Mouse (Mus musculus) frontal cortex, postnatal 36 days (tissue): Measurements from ENCODE around the gene Rnf40.
A peak's percentile ranks its signal among the peaks of the same experiment; 100 is the strongest.

Source experiments
- DNase-seq, 2 experiments: peaks; one replicate each; pipeline ENCODE4 v3.0.0; 2022; ENCODE audit warnings: low spot score in 2 of 2

Rnf40 gene

DNA sequence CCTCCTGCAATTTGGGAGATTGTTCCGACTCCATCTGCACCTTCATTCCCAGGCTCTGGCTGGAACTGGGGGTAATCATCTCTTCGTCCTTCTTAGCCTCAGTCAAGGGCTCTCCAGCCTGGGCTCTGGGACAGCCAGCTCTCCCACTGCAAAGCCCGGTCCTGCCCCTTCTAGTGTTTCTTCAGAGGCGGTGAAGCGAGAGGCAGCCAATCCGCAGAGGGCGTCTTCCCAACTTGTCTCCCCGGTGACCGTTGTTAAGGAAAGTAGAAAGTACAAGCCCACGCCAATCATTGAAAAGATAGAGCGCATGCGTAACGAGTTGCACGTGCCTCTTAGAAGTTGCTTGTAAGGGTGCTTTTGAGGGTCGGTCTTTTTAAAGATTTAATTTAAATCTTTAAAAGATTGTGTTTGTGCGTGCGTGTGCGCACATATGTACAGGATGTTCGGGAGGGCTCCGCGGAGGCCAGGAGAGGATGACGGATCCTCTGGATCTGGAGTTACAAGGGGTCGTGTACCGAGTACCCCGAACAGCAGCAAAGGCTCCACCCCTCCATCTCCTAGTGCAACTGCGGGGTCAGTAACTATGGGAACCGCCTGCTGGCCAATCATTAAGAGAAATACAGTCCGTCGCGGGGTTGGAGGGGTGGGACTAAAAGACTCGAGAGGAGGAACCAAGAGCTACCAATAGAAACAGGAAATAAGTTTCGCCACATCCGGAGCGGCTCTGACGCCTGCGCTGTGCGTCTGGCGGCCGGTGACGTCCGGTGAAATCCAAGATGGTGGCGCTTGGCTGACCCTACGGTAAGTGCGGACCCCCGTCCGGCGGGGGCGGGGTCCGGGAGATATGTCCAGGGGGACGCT is at the start of gene Rnf40, which contains the start of gene Ccdc189:
Rnf40 (plus strand) TSS at position 757 of the 861 bp plus-strand sequence.
Ccdc189 (minus strand) TSS at position 585 of the 861 bp plus-strand sequence.
- peak; percentile 96 for DNase-seq

DNA sequence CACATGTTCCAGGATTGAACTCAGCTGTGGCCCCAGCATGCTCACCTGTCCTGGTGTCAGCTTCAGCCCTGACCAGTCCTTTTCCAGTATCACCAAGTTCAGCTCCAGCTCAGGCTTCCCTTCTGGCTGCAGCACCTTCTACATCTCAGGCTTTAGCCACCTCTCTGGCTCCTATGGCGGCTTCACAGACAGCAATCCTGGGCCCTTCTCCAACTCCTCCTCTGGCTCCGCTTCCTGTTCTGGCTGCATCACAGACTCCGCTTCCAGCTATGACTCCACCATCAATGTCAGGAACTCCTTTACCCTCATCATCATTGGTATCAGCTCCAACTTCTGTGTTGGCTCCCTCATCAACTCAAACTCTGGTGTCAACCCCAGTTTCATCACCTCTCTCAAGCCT is 46.9 kb upstream of the Rnf40 start:
- DNase-seq = peak in 1 of 2 experiments; percentile 13

DNA sequence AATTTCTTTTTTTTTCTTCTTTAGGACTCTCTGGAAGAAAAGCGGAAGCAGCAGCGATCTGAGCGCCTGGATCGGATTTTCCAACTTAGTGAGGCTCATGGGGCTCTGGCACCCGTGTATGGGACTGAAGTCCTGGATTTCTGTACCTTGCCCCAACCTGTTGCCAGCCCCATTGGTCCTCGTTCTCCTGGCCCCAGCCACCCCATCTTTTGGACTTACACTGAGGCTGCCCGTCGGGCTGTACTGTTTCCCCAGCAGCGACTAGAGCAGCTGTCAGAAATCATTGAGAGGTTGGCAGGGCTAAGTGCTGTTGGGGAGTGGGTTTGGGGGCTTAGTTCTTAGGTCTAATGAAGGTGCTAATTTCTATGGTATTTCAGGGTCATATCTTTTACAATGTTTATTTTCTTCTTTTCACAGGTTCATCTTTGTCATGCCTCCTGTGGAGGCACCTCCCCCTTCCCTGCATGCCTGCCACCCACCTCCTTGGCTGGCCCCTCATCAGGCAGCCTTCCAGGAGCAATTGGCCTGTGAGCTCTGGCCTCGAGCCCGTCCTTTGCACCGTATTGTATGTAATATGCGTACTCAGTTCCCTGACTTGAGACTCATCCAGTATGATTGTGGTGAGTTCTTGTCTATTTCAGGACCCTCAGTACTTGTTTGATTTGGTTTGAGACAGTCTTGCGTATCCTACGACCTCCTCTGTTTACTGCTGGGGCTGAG is 39.3 kb upstream of the Rnf40 start:
- peak in 1 of 2 experiments; percentile 13 for DNase-seq

- DNase-seq = no peak
Observed at GRCm38 (mm10) chr7:127551558-127551957, 37.0 kb upstream of the Rnf40 start.

DNA sequence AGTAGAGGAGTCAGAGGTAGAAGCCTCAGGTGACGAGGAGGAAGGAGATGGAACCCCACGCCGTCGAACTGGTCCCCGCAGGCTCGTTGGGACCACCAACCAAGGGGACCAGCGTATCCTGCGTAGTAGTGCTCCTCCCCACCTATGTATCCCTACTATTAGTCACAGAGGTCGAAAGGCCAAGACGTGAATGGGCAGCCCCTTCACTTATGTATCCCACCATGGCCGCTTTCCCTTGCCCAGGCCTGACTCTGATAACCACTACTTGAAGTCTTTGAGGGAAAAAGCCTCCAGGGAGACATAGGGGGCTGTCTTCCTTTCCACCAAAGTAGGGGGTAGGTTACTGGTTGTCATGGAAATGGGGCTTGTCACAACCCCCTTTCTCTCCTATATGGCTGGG is 28.0 kb upstream of the Rnf40 start:
- DNase-seq = no peak

GRCm38 (mm10) chr7:127561340-127561858 is 27.2 kb upstream of the Rnf40 start, which contains the start of gene Tmem265:
Gene Tmem265, plus strand, starts transcription at chr7:127561390.
- no peak for DNase-seq

DNA sequence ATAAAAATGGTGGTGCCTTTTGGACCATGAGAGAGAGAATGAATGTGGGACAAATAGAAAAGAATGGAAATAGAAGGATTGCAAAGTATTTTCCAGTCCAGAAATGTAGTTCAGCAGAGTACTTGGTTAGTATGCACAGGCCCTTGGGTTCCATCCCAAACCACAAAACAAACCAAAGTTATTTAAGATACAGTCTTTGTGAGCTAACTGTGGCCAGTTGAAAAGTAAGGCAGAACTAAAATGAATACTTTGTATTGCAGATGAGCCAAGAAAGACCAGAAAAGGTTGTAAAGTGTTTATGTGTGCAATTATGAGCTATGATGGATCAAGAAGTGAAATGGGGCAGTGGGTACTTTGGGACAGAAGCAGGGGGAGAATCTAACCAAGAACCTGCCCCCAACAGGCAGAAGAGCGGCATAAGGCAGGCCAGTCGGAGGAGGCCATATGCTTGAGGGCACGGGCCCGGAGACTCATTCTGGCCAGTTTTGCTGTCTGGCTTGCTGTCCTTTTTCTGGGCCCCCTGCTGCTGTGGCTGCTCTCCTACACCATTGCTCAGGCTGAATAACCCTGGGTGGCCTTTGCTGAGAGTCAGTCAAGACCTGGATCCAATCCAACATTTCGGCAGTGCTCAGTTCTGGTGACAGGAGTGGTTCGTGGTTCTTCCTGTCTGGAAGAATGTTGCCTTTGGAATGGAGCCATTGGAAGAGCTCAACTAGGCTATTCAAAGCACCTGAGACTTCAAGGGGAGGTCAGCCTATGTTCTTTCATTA is 24.0 kb upstream of the Rnf40 start:
- no peak for DNase-seq

DNA sequence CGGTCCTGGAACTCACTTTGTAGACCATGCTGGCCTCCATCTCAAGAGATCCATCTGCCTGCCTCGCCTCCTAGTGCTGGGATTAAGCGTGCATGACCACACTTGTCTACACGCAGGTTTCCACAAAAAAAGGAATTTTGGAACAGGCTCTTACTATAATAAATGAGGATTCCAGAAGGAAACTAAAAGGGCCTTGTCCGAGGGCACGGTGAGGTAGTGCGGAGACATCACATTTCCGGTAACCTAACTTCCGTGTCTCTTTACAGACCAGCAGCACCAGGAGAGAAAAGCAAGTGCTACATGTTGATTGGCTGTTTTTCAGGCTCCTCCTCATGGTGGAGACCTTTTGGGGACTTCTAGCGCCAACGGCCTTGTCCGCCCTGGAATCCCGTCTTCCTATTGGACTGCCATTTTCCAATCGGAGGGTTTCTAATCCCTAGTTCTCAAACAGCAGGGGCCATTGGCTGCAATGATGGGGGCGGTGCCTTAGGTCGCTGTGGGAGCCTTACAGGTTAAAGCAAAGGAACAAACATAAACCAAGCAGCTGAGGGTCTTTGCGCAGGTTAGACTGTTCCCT is 15.6 kb upstream of the Rnf40 start, which contains the start of gene Phkg2:
Phkg2 (plus strand) TSS at position 446 of the 577 bp plus-strand sequence.
- peak; percentile 92 to 95 for DNase-seq

- no peak for DNase-seq
Observed at GRCm38 (mm10) chr7:127573503-127574008, 15.0 kb upstream of the Rnf40 start.

- DNase-seq = no peak
Observed at GRCm38 (mm10) chr7:127574115-127574514, 14.5 kb upstream of the Rnf40 start.

DNA sequence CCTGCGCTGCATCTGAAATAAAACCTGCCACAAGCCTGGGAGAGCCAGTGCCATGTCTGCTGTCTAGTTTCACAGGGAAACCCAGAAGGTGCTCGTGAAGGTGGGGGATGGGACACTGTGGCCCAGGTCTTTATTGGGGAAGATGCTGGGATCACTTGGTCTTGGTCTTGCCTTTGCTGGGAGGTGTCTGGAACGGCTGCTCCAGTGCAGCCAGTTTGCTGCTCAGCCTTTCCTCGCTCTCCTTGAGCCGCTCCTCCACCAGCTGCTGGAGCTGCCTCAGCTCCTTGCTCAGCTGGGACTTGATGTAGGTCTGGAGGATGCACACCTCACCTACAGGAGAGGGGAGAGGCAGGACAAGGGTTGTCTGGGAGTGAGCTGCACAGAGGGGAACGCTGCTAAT is 5.3 kb upstream of the Rnf40 start:
- DNase-seq = no peak

DNA sequence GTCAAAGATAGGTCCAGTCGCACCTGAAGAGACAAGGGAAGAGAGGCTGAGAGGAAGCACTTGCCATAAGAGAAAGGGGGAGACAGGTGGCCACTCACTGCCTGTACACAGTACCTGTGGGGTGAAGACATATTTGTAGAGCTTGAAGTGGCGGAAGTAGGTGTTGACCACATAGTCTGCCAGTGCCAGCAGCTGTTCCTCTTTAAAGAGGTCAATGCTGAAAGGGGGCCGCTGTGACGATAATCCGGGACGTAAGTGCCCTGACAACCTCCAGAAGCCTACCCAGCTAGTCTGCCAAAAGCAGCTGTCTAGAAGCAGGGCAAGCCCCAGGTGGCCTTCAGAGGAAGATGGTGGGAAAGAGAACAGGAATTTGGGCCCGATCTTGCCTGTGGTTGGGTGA is 3.5 kb upstream of the Rnf40 start:
- DNase-seq = no peak

DNA sequence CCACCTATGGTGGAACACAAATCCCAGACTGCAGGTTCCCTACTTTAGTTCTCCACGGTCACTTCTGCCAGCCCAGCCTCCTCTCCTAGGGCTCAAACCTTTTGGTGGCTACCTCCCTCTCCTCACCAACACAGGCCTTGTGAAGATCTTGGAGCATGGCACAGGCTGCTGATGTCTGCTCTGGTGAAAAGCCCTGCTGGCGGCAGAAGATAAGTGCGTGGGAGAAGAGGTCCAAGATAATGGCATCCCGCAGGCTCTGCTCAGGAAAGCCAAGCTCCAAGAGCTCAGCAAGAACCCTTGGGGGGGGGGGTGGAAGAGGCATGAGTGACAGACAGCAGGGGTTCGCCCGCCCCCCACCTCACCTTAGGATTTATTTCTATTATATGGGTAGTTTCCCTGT is 2.4 kb upstream of the Rnf40 start:
- no peak for DNase-seq

DNA sequence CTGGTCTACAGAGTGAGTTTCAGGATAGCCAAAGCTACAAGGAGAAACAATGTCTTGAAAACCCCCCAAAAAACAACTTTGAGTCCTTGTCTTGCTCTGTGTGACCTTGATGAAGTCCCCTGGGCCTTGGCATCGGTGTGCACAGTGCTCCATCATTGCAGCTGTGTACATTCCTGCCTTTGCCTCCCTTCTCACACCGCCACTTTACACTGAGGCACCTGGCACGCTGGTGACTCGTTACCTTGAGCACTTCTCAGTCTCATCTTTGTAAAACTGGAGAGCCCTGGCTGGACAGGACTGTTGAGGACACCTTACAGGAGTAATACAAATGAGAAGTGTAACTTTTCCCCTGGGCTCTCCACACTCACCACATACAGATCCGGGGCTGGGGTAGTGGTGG is 1.4 kb upstream of the Rnf40 start:
- no peak for DNase-seq

DNA sequence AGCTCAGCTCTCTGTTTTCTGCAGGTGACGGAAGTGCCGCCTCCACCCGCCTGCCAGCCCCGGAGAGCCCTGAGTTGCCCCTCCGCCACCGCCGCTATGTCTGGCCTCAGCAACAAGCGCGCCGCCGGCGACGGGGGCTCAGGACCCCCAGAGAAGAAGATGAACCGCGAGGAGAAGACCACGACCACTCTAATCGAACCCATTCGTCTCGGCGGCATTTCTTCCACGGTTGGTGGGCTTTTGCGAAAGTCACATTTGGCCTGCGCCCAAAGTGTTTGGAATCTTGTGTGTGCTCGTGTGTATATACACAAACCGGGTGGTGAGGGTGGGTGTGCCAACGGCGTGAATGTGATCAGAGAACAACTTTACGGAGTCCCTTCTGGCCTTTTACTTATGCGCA is 334 bp downstream of the Rnf40 start:
- DNase-seq = no peak

GRCm38 (mm10) chr7:127589637-127590036 is 1.1 kb downstream of the Rnf40 start:
- DNase-seq = no peak

DNA sequence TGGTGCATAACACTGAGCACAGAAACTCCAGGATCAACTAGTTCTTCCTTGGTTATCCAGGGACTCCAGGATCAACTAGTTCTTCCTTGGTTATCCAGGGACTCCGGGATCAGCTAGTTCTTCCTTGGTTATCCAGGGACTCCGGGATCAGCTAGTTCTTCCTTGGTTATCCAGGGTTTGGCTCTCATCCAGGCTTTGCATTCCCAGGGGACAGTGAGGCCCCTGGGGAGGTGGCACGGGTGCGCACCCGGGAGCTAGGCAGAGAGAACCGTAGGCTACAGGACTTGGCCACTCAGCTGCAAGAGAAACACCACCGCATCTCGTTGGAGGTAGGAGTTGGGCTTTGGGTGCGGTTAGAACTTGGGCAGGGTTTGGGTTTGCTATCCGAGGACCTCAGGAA is 2.5 kb downstream of the Rnf40 start:
- DNase-seq = no peak

- no peak for DNase-seq
Observed at GRCm38 (mm10) chr7:127592575-127592974, 4.0 kb downstream of the Rnf40 start.

DNA sequence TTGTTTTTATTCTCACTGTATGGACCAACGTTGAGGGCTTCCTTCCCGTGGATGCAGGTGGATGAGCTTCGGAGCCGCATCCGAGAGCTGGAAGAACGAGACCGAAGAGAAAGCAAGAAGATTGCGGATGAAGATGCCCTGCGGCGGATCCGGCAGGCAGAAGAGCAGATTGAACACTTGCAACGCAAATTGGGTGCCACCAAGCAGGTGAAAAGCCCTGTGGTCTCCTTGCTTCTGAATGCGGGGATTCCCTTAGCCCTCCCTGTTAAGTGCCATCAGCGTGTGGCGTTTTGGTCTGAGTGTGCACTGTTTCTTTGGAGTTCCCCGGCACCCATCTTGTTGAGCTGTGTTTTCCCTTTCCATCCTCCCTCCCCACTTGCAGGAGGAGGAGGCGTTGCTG is 8.2 kb downstream of the Rnf40 start:
- DNase-seq = no peak

- DNase-seq = no peak
Observed at GRCm38 (mm10) chr7:127600612-127601011, 12.0 kb downstream of the Rnf40 start.

GRCm38 (mm10) chr7:127601735-127602134 is 13.2 kb downstream of the Rnf40 start:
- DNase-seq = no peak
